Mouse (Mus musculus): ENCODE measurements at regions not wholly inside any gene's neighbourhood (a gene's known extent, or its start where the extent isn't known, plus 50 kb on each side); places are given as distances from the start of the nearest gene placed in this dataset.

- Histone ChIP-seq H3K4me1 (ENCODE audit: control insufficient read depth, insufficient read depth, low read length) (no peaks in the 10 kb centered on the region), H3K27ac (no peak overlapping the region), H3K9ac (ENCODE audit: low read depth, low read length) (no peak overlapping the region), H3K36me3 (ENCODE audit: control insufficient read depth, insufficient read depth, low read length) (no peaks in the 10 kb centered on the region), H3K79me2 (replicated peaks; ENCODE audit: control insufficient read depth, insufficient read depth, low read length) (no peaks in the 10 kb centered on the region), H3K4me3 (no peak overlapping the region), H3K27me3 (ENCODE audit: control insufficient read depth, insufficient read depth, low read length) (no peaks in the 10 kb centered on the region)
- intact Hi-C loops (cut with DNase I): no loop called here
- no peak for DNase-seq
- TF ChIP-seq POLR2A (IDR thresholded peaks at IDR 0.05; ENCODE audit: insufficient read depth, low read depth, low read length): no peak
- no peak for TF ChIP-seq EP300 (IDR thresholded peaks at IDR 0.05; ENCODE audit: insufficient read depth, low read depth, low read length)
- TF ChIP-seq CTCF (IDR thresholded peaks at IDR 0.05): no peak
Observed at GRCm38 (mm10) chr2:61470064-61470463, 108.3 kb upstream of the Tank start.

DNA sequence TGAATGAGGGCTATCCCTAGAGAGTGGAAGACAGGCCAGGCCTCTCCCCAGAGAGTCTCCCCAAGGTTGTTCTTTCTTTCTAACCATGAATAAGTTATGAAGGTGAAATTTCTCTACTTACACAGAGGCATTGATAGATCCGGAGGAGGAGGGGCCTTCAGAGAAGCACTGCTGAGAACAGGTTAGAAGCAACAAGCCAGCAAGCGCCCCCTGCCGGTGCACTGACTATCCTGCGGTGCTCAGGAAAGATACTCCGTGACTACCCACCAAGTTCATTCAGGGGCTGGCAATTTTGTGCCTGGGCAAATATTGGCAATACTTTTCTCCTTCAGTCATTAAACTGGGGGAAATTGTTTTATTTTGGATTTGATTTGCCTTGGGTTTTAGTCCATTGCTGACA, 122.5 kb upstream of the Tank start:
- Histone ChIP-seq H3K27me3 (ENCODE audit: control insufficient read depth, insufficient read depth, low read length) (no peaks in the 10 kb centered on the region), H3K36me3 (ENCODE audit: control insufficient read depth, insufficient read depth, low read length) (no peaks in the 10 kb centered on the region), H3K9ac (ENCODE audit: low read depth, low read length) (no peak overlapping the region), H3K4me1 (ENCODE audit: control insufficient read depth, insufficient read depth, low read length) (no peaks in the 10 kb centered on the region; the same call in 1 of the 2 replicates), H3K27ac (no peak overlapping the region), H3K4me3 (no peak overlapping the region), H3K79me2 (replicated peaks; ENCODE audit: control insufficient read depth, insufficient read depth, low read length) (no peaks in the 10 kb centered on the region)
- intact Hi-C loops (cut with DNase I): loop anchor here (2.0 to 10.0 kb wide), 2 partner anchors 735 to 851 kb away; no protein-coding TSS in a partner anchor
- peak; percentile 29 to 60 for DNase-seq
- 37% methylated on average over 5 of the region's 5 CpGs for WGBS
- no peak for TF ChIP-seq EP300 (IDR thresholded peaks at IDR 0.05; ENCODE audit: insufficient read depth, low read depth, low read length)
- peak; percentile 87 for TF ChIP-seq CTCF (IDR thresholded peaks at IDR 0.05)

- WGBS: 30% methylated on average over 9 of the region's 9 CpGs
- intact Hi-C loops (cut with DNase I): loop anchor here (2.0 to 10.0 kb wide), 5 partner anchors 52 to 850 kb away; no protein-coding TSS in a partner anchor
- H3K79me2 ChIP-seq (replicated peaks; ENCODE audit: control insufficient read depth, insufficient read depth, low read length): no peaks in the 10 kb centered on the region
- no peak overlapping the region for H3K9ac ChIP-seq (ENCODE audit: low read depth, low read length)
- no peaks in the 10 kb centered on the region; the same call in 1 of the 2 replicates for H3K4me1 ChIP-seq (ENCODE audit: control insufficient read depth, insufficient read depth, low read length)
- DNase-seq: no peak
- no peak for TF ChIP-seq EP300 (IDR thresholded peaks at IDR 0.05; ENCODE audit: insufficient read depth, low read depth, low read length)
- no peak for TF ChIP-seq POLR2A (IDR thresholded peaks at IDR 0.05; ENCODE audit: insufficient read depth, low read depth, low read length)
- no peak; the same call in 1 of the 2 replicates for TF ChIP-seq CTCF (IDR thresholded peaks at IDR 0.05)
- H3K27me3 ChIP-seq (ENCODE audit: control insufficient read depth, insufficient read depth, low read length): no peaks in the 10 kb centered on the region
- H3K36me3 ChIP-seq (ENCODE audit: control insufficient read depth, insufficient read depth, low read length): no peaks in the 10 kb centered on the region
- H3K4me3 ChIP-seq: no peak overlapping the region
- no peak overlapping the region for H3K27ac ChIP-seq
Observed at GRCm38 (mm10) chr2:61454729-61455128, 123.7 kb upstream of the Tank start.

- Histone ChIP-seq H3K27me3 (ENCODE audit: control insufficient read depth, insufficient read depth, low read length) (no peaks in the 10 kb centered on the region), H3K4me1 (ENCODE audit: control insufficient read depth, insufficient read depth, low read length) (no peaks in the 10 kb centered on the region; the same call in 1 of the 2 replicates), H3K4me3 (peak overlapping the region; percentile 38), H3K79me2 (replicated peaks; ENCODE audit: control insufficient read depth, insufficient read depth, low read length) (no peaks in the 10 kb centered on the region), H3K9ac (ENCODE audit: low read depth, low read length) (peak overlapping the region; percentile 59), H3K36me3 (ENCODE audit: control insufficient read depth, insufficient read depth, low read length) (no peaks in the 10 kb centered on the region), H3K27ac (peak overlapping the region; percentile 87)
- intact Hi-C loops (cut with DNase I): loop anchor here (2.0 to 10.0 kb wide), 5 partner anchors 52 to 850 kb away; no protein-coding TSS in a partner anchor
- peak; percentile 84 to 85 for DNase-seq
- 3% methylated on average over 12 of the region's 12 CpGs for WGBS
- TF ChIP-seq CTCF (IDR thresholded peaks at IDR 0.05): peak; percentile 100
- no peak for TF ChIP-seq POLR2A (IDR thresholded peaks at IDR 0.05; ENCODE audit: insufficient read depth, low read depth, low read length)
- TF ChIP-seq EP300 (IDR thresholded peaks at IDR 0.05; ENCODE audit: insufficient read depth, low read depth, low read length): peak; percentile 70; the same call in 1 of the 2 replicates
Observed at GRCm38 (mm10) chr2:61454311-61454728, 124.1 kb upstream of the Tank start.

DNA sequence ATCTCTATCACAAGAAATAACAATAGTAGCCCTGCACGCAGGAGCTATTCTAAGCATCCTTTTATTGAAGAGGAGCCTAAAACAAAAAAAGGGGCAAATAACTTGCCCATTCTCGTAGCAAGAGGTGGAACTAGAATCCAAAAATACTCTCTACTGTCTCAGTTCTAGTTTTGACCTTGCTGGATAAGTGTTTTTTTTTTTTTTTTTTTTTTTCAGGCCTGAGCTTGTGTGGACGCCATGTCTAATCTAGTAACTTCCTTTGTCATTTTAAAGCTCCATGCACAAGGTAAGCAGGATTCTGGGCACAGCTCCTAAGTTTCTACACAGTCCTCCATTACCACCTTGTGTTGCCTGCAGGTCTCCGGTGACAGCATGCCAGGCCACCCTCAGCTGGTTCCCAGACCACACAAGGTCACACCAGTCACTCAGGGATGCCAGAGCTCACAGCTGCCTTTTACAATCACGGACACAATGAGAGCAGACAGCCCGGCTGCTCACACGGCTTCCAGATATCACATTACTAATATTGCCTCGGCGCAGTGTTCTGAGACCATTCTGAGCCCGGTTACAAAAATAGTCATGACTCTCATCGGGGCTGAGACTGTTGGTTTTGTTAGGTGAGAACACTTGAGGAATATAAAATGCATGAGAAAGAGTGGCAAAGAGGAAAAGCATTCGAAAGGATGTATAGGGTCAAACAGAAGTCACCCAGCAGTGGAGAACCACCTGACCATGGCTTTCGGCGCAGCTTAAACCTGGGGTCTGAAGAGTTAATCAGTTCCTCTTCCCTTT, 124.7 kb upstream of the Tank start:
- TF ChIP-seq CTCF (IDR thresholded peaks at IDR 0.05): no peak
- TF ChIP-seq POLR2A (IDR thresholded peaks at IDR 0.05; ENCODE audit: insufficient read depth, low read depth, low read length): 0 out of 2 replicates have a peak, but pooled peaks have one; percentile 21
- TF ChIP-seq EP300 (IDR thresholded peaks at IDR 0.05; ENCODE audit: insufficient read depth, low read depth, low read length): peak; percentile 85
- H3K27me3 ChIP-seq (ENCODE audit: control insufficient read depth, insufficient read depth, low read length): no peaks in the 10 kb centered on the region
- H3K9ac ChIP-seq (ENCODE audit: low read depth, low read length): peak overlapping the region; percentile 59
- H3K79me2 ChIP-seq (replicated peaks; ENCODE audit: control insufficient read depth, insufficient read depth, low read length): no peaks in the 10 kb centered on the region
- no peaks in the 10 kb centered on the region for H3K36me3 ChIP-seq (ENCODE audit: control insufficient read depth, insufficient read depth, low read length)
- DNase-seq: peak; percentile 53 to 80
- peak overlapping the region; percentile 87 for H3K27ac ChIP-seq
- H3K4me1 ChIP-seq (ENCODE audit: control insufficient read depth, insufficient read depth, low read length): no peaks in the 10 kb centered on the region; the same call in 1 of the 2 replicates
- intact Hi-C loops (cut with DNase I): loop anchor here (2.0 to 10.0 kb wide), 5 partner anchors 51 to 849 kb away; no protein-coding TSS in a partner anchor
- 22% methylated on average over 14 of the region's 14 CpGs for WGBS
- H3K4me3 ChIP-seq: peak overlapping the region; percentile 38

- Histone ChIP-seq H3K9ac (ENCODE audit: low read depth, low read length) (no peak overlapping the region), H3K27me3 (ENCODE audit: control insufficient read depth, insufficient read depth, low read length) (no peaks in the 10 kb centered on the region), H3K4me1 (ENCODE audit: control insufficient read depth, insufficient read depth, low read length) (no peaks in the 10 kb centered on the region; the same call in none of the 2 replicates), H3K27ac (no peak overlapping the region), H3K79me2 (replicated peaks; ENCODE audit: control insufficient read depth, insufficient read depth, low read length) (no peaks in the 10 kb centered on the region), H3K36me3 (ENCODE audit: control insufficient read depth, insufficient read depth, low read length) (no peaks in the 10 kb centered on the region), H3K4me3 (no peak overlapping the region)
- DNase-seq: no peak
- 81% methylated on average over 1 of the region's 1 CpGs for WGBS
- intact Hi-C loops (cut with DNase I): loop anchor here (5.0 to 10.0 kb wide), 4 partner anchors 50 to 848 kb away; no protein-coding TSS in a partner anchor
- TF ChIP-seq EP300 (IDR thresholded peaks at IDR 0.05; ENCODE audit: insufficient read depth, low read depth, low read length) (no peak), POLR2A (IDR thresholded peaks at IDR 0.05; ENCODE audit: insufficient read depth, low read depth, low read length) (no peak), CTCF (IDR thresholded peaks at IDR 0.05) (no peak)
Observed at GRCm38 (mm10) chr2:61452581-61452980, 125.8 kb upstream of the Tank start.

Data from heart, adult 2 months (tissue).